Mouse (Mus musculus) limb, embryonic 11.5 days (tissue): Measurements from ENCODE around the gene Dnajb7. TPM values are rescaled to one million over a fixed set of nuclear protein-coding genes. Genes with fewer than 3 reads are reported as not detected.

Source experiments
- ATAC-seq: fragments of 200-750 bp; cut with Nextera tagmentation; 2 replicates; pipeline ENCODE4 v1.8.0; 2017; ENCODE audit warnings: low read depth; ENCODE audit not compliant: insufficient number of reproducible peaks, low FRiP score, low TSS enrichment
- DNase-seq: peaks from one replicate; pipeline ENCODE4 v3.0.0-alpha.2; 2015; ENCODE audit warnings: low spot score
- H3K27ac ChIP-seq: fragments of 300-500 bp; sonication (generic); replicated peaks from 2 replicates; pipeline ENCODE4 v1.5.1; 2014; ENCODE audit warnings: low read depth, mild to moderate bottlenecking, low read length
- H3K27me3 ChIP-seq: fragments of 300-500 bp; sonication (generic); 2 replicates; pipeline ENCODE4 v1.6.1; 2014; ENCODE audit warnings: mild to moderate bottlenecking, low read length, mixed read lengths; ENCODE audit not compliant: control insufficient read depth, insufficient read depth
- H3K36me3 ChIP-seq: fragments of 300-500 bp; sonication (generic); 2 replicates; pipeline ENCODE4 v1.6.1; 2014; ENCODE audit warnings: mild to moderate bottlenecking, low read length, moderate library complexity, mixed read lengths; ENCODE audit not compliant: control insufficient read depth, insufficient read depth
- H3K4me1 ChIP-seq: fragments of 300-500 bp; sonication (generic); 2 replicates; pipeline ENCODE4 v1.6.1; 2014; ENCODE audit warnings: low read length, mixed read lengths; ENCODE audit not compliant: control insufficient read depth, insufficient read depth
- H3K4me2 ChIP-seq: fragments of 300-500 bp; sonication (generic); 2 replicates; pipeline ENCODE4 v1.6.1; 2014; ENCODE audit warnings: low read depth, mild to moderate bottlenecking, moderate library complexity; ENCODE audit not compliant: severe bottlenecking
- H3K4me3 ChIP-seq: fragments of 300-500 bp; sonication (generic); 2 replicates; pipeline ENCODE4 v1.5.1; 2014; ENCODE audit warnings: low read depth, low read length
- H3K9ac ChIP-seq: fragments of 300-500 bp; sonication (generic); 2 replicates; pipeline ENCODE4 v1.6.1; 2014; ENCODE audit warnings: mild to moderate bottlenecking, low read length
- H3K9me3 ChIP-seq: fragments of 300-500 bp; sonication (generic); 2 replicates; pipeline ENCODE4 v1.6.1; 2016; ENCODE audit warnings: low read length; ENCODE audit not compliant: control insufficient read depth
- WGBS: fragments of 180-500 bp; shearing (Covaris S2); extraction: QIAGEN DNeasy Blood & Tissue Kit; methylation state at CpG from one replicate; pipeline ENCODE4 v1.1.7; 2014; 5-methylcytosine and 5-hydroxymethylcytosine counted together
- polyA plus RNA-seq: library from polyadenylated mRNA; unstranded; fragments of >200 nt; fragmentation: Nextera tagmentation; extraction: Ambion mirVana; gene quantifications from 2 replicates; pipeline ENCODE4 v1.2.1, GENCODE M21; 2014

Gene Dnajb7
- 1.7 and 2.2 TPM in 2 replicates for polyA plus RNA-seq

- H3K27ac ChIP-seq: no peak within 1 kb of the TSS
- no peak within 1 kb of the TSS for H3K9ac ChIP-seq
- H3K9me3 ChIP-seq: no peaks in the 10 kb centered on the region
- no peaks in the 10 kb centered on the region for H3K27me3 ChIP-seq
- no peaks in the 10 kb centered on the region for H3K4me1 ChIP-seq
- DNase-seq: no peak
- 93% methylated on average over 1 of the region's 1 CpGs for WGBS
- no peak for ATAC-seq
- H3K36me3 ChIP-seq: no peaks in the 10 kb centered on the region
- no peak within 1 kb of the TSS for H3K4me2 ChIP-seq
- no peak within 1 kb of the TSS for H3K4me3 ChIP-seq
These were observed at the start of gene Dnajb7 for GRCm38 (mm10) chr15:81408199-81408598. Gene Dnajb7, minus strand, starts transcription at chr15:81408299.

DNA sequence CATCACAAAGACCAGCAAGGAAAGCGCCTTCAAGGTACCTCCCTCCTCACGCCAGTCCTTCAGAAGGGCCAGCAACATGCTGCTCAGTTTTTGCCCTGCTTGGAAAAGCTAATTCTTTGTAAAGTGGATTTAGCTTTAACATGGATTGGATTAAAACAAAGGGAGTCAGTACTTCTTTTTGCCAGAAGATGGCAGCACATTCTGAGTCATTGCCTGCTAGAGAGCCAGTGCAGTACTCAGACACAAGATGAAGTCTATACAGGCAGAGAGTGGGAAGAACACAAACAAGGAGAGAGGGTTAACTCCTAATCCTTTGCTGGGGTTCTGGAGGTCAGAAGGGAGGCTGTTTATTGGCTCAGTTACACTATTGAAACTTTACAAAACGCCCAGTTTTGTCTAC lies 40.4 kb upstream of the Dnajb7 start:
- no peak overlapping the region for H3K9ac ChIP-seq
- no peaks in the 10 kb centered on the region for H3K9me3 ChIP-seq
- ATAC-seq: no peak
- no peak overlapping the region for H3K4me2 ChIP-seq
- WGBS: 62% methylated on average over 3 of the region's 3 CpGs
- H3K4me3 ChIP-seq: no peak overlapping the region
- H3K27ac ChIP-seq: no peak overlapping the region
- H3K4me1 ChIP-seq: no peaks in the 10 kb centered on the region
- H3K27me3 ChIP-seq: no peaks in the 10 kb centered on the region
- peaks cover 4% of the 10 kb centered on the region for H3K36me3 ChIP-seq
- DNase-seq: peak; percentile 71

GRCm38 (mm10) chr15:81439236-81439635 lies 31.1 kb upstream of the Dnajb7 start:
- no peak overlapping the region for H3K4me2 ChIP-seq

GRCm38 (mm10) chr15:81438345-81438744 lies 30.2 kb upstream of the Dnajb7 start:
- Histone ChIP-seq H3K27ac (no peak overlapping the region), H3K4me1 (no peaks in the 10 kb centered on the region), H3K27me3 (no peaks in the 10 kb centered on the region), H3K4me2 (no peak overlapping the region), H3K4me3 (no peak overlapping the region), H3K36me3 (peaks cover 3% of the 10 kb centered on the region; the same call in 1 of the 2 replicates), H3K9ac (no peak overlapping the region), H3K9me3 (no peaks in the 10 kb centered on the region)
- 89% methylated on average over 1 of the region's 1 CpGs for WGBS
- ATAC-seq (no peak), DNase-seq (no peak)

More at GRCm38 (mm10) chr15:81439236-81439635, 31.1 kb upstream of the Dnajb7 start:
- H3K36me3 ChIP-seq: peaks cover 3% of the 10 kb centered on the region; the same call in 1 of the 2 replicates
- no peaks in the 10 kb centered on the region for H3K27me3 ChIP-seq
- DNase-seq (no peak), ATAC-seq (no peak)
- H3K4me1 ChIP-seq: no peaks in the 10 kb centered on the region
- H3K9me3 ChIP-seq: no peaks in the 10 kb centered on the region
- H3K4me3 ChIP-seq: no peak overlapping the region
- H3K27ac ChIP-seq: no peak overlapping the region
- H3K9ac ChIP-seq: no peak overlapping the region

GRCm38 (mm10) chr15:81431195-81431594 lies 23.1 kb upstream of the Dnajb7 start:
- H3K27ac ChIP-seq: no peak overlapping the region
- H3K4me2 ChIP-seq: no peak overlapping the region
- no peak overlapping the region for H3K4me3 ChIP-seq
- no peaks in the 10 kb centered on the region for H3K4me1 ChIP-seq
- peaks cover 4% of the 10 kb centered on the region; the same call in 1 of the 2 replicates for H3K36me3 ChIP-seq
- no peaks in the 10 kb centered on the region for H3K27me3 ChIP-seq
- no peak overlapping the region for H3K9ac ChIP-seq
- ATAC-seq: no peak
- 79% methylated on average over 1 of the region's 1 CpGs for WGBS
- no peaks in the 10 kb centered on the region for H3K9me3 ChIP-seq
- DNase-seq: no peak

DNA sequence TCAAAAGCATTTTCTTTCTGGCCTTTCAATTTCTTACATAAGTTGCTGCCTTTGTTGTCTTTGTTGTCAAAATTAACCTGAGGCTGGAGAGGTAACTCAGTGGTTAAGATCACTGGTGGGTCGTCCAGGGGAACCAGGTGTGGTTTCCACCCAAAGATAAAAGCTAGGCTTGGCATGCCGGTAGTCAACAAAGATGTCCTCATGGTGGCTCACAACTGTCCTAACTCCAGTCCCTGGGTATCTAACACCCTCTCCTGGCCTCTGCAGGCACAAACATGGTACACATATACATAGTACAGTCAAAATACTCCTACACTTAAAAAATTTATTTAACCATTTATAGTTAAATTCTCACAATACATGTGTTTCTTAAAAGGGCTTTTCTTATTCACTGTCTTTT lies 19.8 kb upstream of the Dnajb7 start:
- Histone ChIP-seq H3K27ac (no peak overlapping the region), H3K27me3 (no peaks in the 10 kb centered on the region), H3K9ac (no peak overlapping the region), H3K9me3 (no peaks in the 10 kb centered on the region), H3K4me3 (no peak overlapping the region), H3K4me2 (no peak overlapping the region), H3K4me1 (no peaks in the 10 kb centered on the region), H3K36me3 (peaks cover 4% of the 10 kb centered on the region; the same call in 1 of the 2 replicates)
- DNase-seq: no peak
- ATAC-seq: no peak
- WGBS: 85% methylated on average over 2 of the region's 2 CpGs

DNA sequence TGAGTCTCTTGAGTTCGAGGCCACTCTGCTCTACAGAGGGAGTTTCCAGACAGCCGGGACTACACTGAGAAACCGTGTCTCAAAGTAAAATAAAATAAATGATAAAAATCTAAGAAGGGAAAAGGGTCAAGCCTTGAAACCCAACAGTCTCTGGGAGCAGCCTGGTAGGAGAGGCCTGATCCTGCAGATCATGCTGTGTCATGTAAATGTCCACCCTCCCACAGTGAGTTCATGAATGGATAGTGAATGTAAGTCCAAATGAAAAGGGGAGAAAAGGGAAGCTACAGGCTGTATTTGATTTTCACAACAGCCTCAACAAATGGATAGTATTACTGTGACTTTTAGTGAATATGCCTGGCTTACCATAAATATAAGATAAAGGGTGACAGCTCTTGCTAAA lies 17.2 kb upstream of the Dnajb7 start:
- H3K9ac ChIP-seq: no peak overlapping the region
- H3K9me3 ChIP-seq: no peaks in the 10 kb centered on the region
- no peak overlapping the region for H3K4me3 ChIP-seq
- no peaks in the 10 kb centered on the region for H3K4me1 ChIP-seq
- no peak for DNase-seq
- H3K4me2 ChIP-seq: no peak overlapping the region
- no peak for ATAC-seq
- peaks cover 4% of the 10 kb centered on the region; the same call in 1 of the 2 replicates for H3K36me3 ChIP-seq
- H3K27me3 ChIP-seq: no peaks in the 10 kb centered on the region
- H3K27ac ChIP-seq: no peak overlapping the region
- WGBS: 87% methylated on average over 3 of the region's 3 CpGs

GRCm38 (mm10) chr15:81422156-81422681 lies 14.1 kb upstream of the Dnajb7 start:
- Histone ChIP-seq H3K4me1 (no peaks in the 10 kb centered on the region), H3K9ac (no peak overlapping the region), H3K4me2 (no peak overlapping the region), H3K4me3 (no peak overlapping the region), H3K27me3 (no peaks in the 10 kb centered on the region), H3K9me3 (no peaks in the 10 kb centered on the region), H3K36me3 (peaks cover under 1% of the 10 kb centered on the region; the same call in 1 of the 2 replicates), H3K27ac (no peak overlapping the region)
- no peak for ATAC-seq
- WGBS: 81% methylated on average over 7 of the region's 7 CpGs
- no peak for DNase-seq

DNA sequence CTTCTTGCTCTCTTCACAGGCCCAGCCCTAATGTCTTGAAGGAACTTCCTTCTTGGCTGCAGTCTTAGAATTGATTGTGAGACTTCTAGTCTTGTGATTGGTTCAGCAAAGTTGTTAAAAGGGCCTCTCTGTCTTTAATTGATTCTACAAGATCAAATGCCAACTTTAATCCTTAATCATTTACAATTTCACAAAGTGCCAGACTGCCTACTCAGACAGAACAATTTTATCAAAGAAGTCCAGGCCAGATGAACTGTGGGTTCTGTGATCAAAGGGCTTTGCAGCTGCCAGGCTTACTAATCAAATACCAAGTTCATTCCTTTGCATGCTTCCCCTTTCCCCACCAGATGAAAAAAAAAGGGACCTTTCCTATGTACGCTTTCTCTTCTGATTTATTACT lies 13.4 kb upstream of the Dnajb7 start:
- WGBS: 39% methylated on average over 1 of the region's 1 CpGs
- Histone ChIP-seq H3K9ac (no peak overlapping the region), H3K4me2 (no peak overlapping the region), H3K27me3 (no peaks in the 10 kb centered on the region), H3K4me1 (peaks cover 2% of the 10 kb centered on the region; the same call in 1 of the 2 replicates), H3K27ac (no peak overlapping the region), H3K9me3 (no peaks in the 10 kb centered on the region), H3K4me3 (no peak overlapping the region), H3K36me3 (no peaks in the 10 kb centered on the region)
- ATAC-seq: no peak
- no peak for DNase-seq
